8 mouse cellular contexts compared by ENCODE assay signal in genomic region chr7:116031718-116032595, GRCm38 (mm10). TPM values are rescaled to one million over a fixed set of nuclear protein-coding genes. Genes with fewer than 3 reads are reported as not detected.
DNase-seq lines count a peak whose midpoint lies in the region; ATAC-seq lines count a peak whose summit lies in the region.

No protein-coding gene starts in this region.

- no peaks in the 10 kb centered on the region for H3K36me3 ChIP-seq in intestine, embryonic 15.5 days
- H3K36me3 ChIP-seq in liver, embryonic 15.5 days (replicated peaks): no peaks in the 10 kb centered on the region
- H3K36me3 ChIP-seq in neural tube, embryonic 12.5 days: no peaks in the 10 kb centered on the region

- peak overlapping the region; percentile 100 for H3K4me2 ChIP-seq in intestine, embryonic 15.5 days (replicated peaks)
- H3K4me2 ChIP-seq in liver, embryonic 15.5 days: peak overlapping the region; percentile 96
- peak overlapping the region; percentile 99 for H3K4me2 ChIP-seq in neural tube, embryonic 12.5 days (replicated peaks)

- DNase-seq in left cerebral cortex, postnatal 36 days (ENCODE audit: low spot score in 2 of 2): peak; percentile 29 to 32
- DNase-seq in left cerebral cortex, postnatal 14 days (ENCODE audit: low spot score in 2 of 2): no peak
- DNase-seq in embryo, embryonic 11.5 days (ENCODE audit: low read depth, low spot score): peak; percentile 35
- peak; percentile 24 for DNase-seq in thymus, postnatal 14 days

- intact Hi-C loops in left cerebral cortex, postnatal 36 days (cut with DNase I): loop anchor here (5.0 kb wide), 3 partner anchors 205 to 1160 kb away; no protein-coding TSS in a partner anchor
- intact Hi-C loops in left cerebral cortex, postnatal 14 days (cut with DNase I): loop anchor here (2.0 to 10.0 kb wide), 5 partner anchors 210 to 815 kb away; no protein-coding TSS in a partner anchor

- WGBS in intestine, embryonic 15.5 days: under 1% methylated on average over 65 of the region's 65 CpGs
- under 1% methylated on average over 65 of the region's 65 CpGs for WGBS in liver, embryonic 15.5 days (ENCODE audit: insufficient replicate concordance)
- WGBS in neural tube, embryonic 12.5 days: under 1% methylated on average over 65 of the region's 65 CpGs

- peak overlapping the region; percentile 45 for H3K9ac ChIP-seq in intestine, embryonic 15.5 days
- peak overlapping the region; percentile 67 for H3K9ac ChIP-seq in liver, embryonic 15.5 days
- H3K9ac ChIP-seq in neural tube, embryonic 12.5 days: peak overlapping the region; percentile 85

- H3K4me3 ChIP-seq in intestine, embryonic 15.5 days (replicated peaks): peak overlapping the region; percentile 44
- H3K4me3 ChIP-seq in liver, embryonic 15.5 days (replicated peaks): peak overlapping the region; percentile 65
- H3K4me3 ChIP-seq in neural tube, embryonic 12.5 days: peak overlapping the region; percentile 68

- H3K27me3 ChIP-seq in intestine, embryonic 15.5 days (replicated peaks): peaks cover 32% of the 10 kb centered on the region
- H3K27me3 ChIP-seq in liver, embryonic 15.5 days: peaks cover 85% of the 10 kb centered on the region
- peaks cover 21% of the 10 kb centered on the region for H3K27me3 ChIP-seq in neural tube, embryonic 12.5 days (replicated peaks)

- peaks cover 14% of the 10 kb centered on the region; the same call in 1 of the 2 replicates for H3K4me1 ChIP-seq in intestine, embryonic 15.5 days (replicated peaks)
- peaks cover 40% of the 10 kb centered on the region for H3K4me1 ChIP-seq in liver, embryonic 15.5 days (replicated peaks)
- H3K4me1 ChIP-seq in neural tube, embryonic 12.5 days: peaks cover 44% of the 10 kb centered on the region

- H3K9me3 ChIP-seq in intestine, embryonic 15.5 days: no peaks in the 10 kb centered on the region
- no peaks in the 10 kb centered on the region for H3K9me3 ChIP-seq in liver, embryonic 15.5 days (replicated peaks)
- no peaks in the 10 kb centered on the region for H3K9me3 ChIP-seq in neural tube, embryonic 12.5 days

- peak overlapping the region; percentile 9 for H3K27ac ChIP-seq in intestine, embryonic 15.5 days
- H3K27ac ChIP-seq in liver, embryonic 15.5 days (replicated peaks): no peak overlapping the region; the same call in 1 of the 2 replicates
- H3K27ac ChIP-seq in neural tube, embryonic 12.5 days: peak overlapping the region; percentile 68

- ATAC-seq in granulocyte monocyte progenitor cell, adult 5-6 weeks (replicated peaks; ENCODE audit: poor library complexity, severe bottlenecking): peak; percentile 20
- ATAC-seq in intestine, embryonic 15.5 days: peak; percentile 70
- ATAC-seq in liver, embryonic 15.5 days (ENCODE audit: insufficient read depth): peak; percentile 75
- ATAC-seq in neural tube, embryonic 12.5 days (ENCODE audit: low FRiP score, low read depth): no peak

RNA-seq across cellular contexts. Expression of gene Sox6, which starts 6.6 kb away (rescaled TPM):
- 10 to 100 TPM; 25.8 to 32.7 TPM for total RNA-seq in left cerebral cortex, postnatal 36 days (2021)
- total RNA-seq in left cerebral cortex, postnatal 14 days (2021): 10 to 100 TPM; 32.7 to 39.9 TPM
- total RNA-seq in granulocyte monocyte progenitor cell, adult 5-6 weeks (2014; fragmentation: Nextera tagmentation): 0.45 and 2.6 TPM in 2 replicates
- 0.98 TPM in 1 of 2 replicates, not detected in the other for total RNA-seq in granulocyte monocyte progenitor cell, adult 5-6 weeks (2017)
- 36.1 and 40.1 TPM in 2 replicates for polyA plus RNA-seq in intestine, embryonic 15.5 days (2015; fragmentation: Nextera tagmentation; extraction: Ambion mirVana)
- 84.4 and 95.6 TPM in 2 replicates for polyA plus RNA-seq in liver, embryonic 15.5 days (2015; fragmentation: Nextera tagmentation; extraction: Ambion mirVana)
- 67.5 and 74.2 TPM in 2 replicates for polyA plus RNA-seq in neural tube, embryonic 12.5 days (2016; fragmentation: Nextera tagmentation; extraction: Ambion mirVana)

RNA-seq across cellular contexts. Expression of gene 1110004F10Rik, which starts 7.2 kb away (rescaled TPM):
- total RNA-seq in left cerebral cortex, postnatal 36 days (2021): 100 to 1,000 TPM in 1 of 2 experiments, 10 to 100 TPM in 1; 94.8 to 103 TPM
- total RNA-seq in left cerebral cortex, postnatal 14 days (2021): 100 to 1,000 TPM; 107 to 114 TPM
- total RNA-seq in granulocyte monocyte progenitor cell, adult 5-6 weeks (2014; fragmentation: Nextera tagmentation): 102 and 146 TPM in 2 replicates
- 215 and 273 TPM in 2 replicates for total RNA-seq in granulocyte monocyte progenitor cell, adult 5-6 weeks (2017)
- 207 and 217 TPM in 2 replicates for polyA plus RNA-seq in intestine, embryonic 15.5 days (2015; fragmentation: Nextera tagmentation; extraction: Ambion mirVana)
- 88.2 and 94.2 TPM in 2 replicates for polyA plus RNA-seq in liver, embryonic 15.5 days (2015; fragmentation: Nextera tagmentation; extraction: Ambion mirVana)
- polyA plus RNA-seq in neural tube, embryonic 12.5 days (2016; fragmentation: Nextera tagmentation; extraction: Ambion mirVana): 310 and 312 TPM in 2 replicates

RNA-seq across cellular contexts. Expression of gene Gm4353, which starts 52.5 kb away (rescaled TPM):
- total RNA-seq in left cerebral cortex, postnatal 36 days (2021): 1 to 10 TPM; 2.6 to 4.7 TPM
- 1 to 10 TPM; 3.1 to 3.6 TPM for total RNA-seq in left cerebral cortex, postnatal 14 days (2021)
- total RNA-seq in granulocyte monocyte progenitor cell, adult 5-6 weeks (2014; fragmentation: Nextera tagmentation): 0.77 and 0.81 TPM in 2 replicates
- 2.8 and 2.9 TPM in 2 replicates for total RNA-seq in granulocyte monocyte progenitor cell, adult 5-6 weeks (2017)
- polyA plus RNA-seq in intestine, embryonic 15.5 days (2015; fragmentation: Nextera tagmentation; extraction: Ambion mirVana): 0.44 and 0.62 TPM in 2 replicates
- 0.58 and 0.75 TPM in 2 replicates for polyA plus RNA-seq in liver, embryonic 15.5 days (2015; fragmentation: Nextera tagmentation; extraction: Ambion mirVana)
- polyA plus RNA-seq in neural tube, embryonic 12.5 days (2016; fragmentation: Nextera tagmentation; extraction: Ambion mirVana): 0.40 and 1.3 TPM in 2 replicates

Comparison
In these comparisons a context has a peak if more than half of its experiments do, and no peak if none do; other contexts are left out.
1. DNase-seq: peak in left cerebral cortex, postnatal 36 days (2 of 2), embryo, embryonic 11.5 days (single experiment) and thymus, postnatal 14 days (single experiment); none in left cerebral cortex, postnatal 14 days (0 of 2).
2. RNA of gene Sox6, which starts 6.6 kb away (total RNA-seq): 32.7 to 39.9 TPM in left cerebral cortex, postnatal 14 days and 25.8 to 32.7 TPM in left cerebral cortex, postnatal 36 days; 0.45 to 2.6 TPM in granulocyte monocyte progenitor cell, adult 5-6 weeks; every median in the first group is over 4 times any median in the second.
3. Peak in every context shown above with its lines, with median percentiles within 50 percentile points of each other: H3K4me2 ChIP-seq, H3K4me3 ChIP-seq and H3K9ac ChIP-seq.